Mouse (Mus musculus) kidney, adult 9 months (tissue): ENCODE measurements around the gene Dffa.

Experiments
- DNase-seq: peaks from one replicate; pipeline ENCODE4 v3.0.0; 2022

The Dffa gene

DNA sequence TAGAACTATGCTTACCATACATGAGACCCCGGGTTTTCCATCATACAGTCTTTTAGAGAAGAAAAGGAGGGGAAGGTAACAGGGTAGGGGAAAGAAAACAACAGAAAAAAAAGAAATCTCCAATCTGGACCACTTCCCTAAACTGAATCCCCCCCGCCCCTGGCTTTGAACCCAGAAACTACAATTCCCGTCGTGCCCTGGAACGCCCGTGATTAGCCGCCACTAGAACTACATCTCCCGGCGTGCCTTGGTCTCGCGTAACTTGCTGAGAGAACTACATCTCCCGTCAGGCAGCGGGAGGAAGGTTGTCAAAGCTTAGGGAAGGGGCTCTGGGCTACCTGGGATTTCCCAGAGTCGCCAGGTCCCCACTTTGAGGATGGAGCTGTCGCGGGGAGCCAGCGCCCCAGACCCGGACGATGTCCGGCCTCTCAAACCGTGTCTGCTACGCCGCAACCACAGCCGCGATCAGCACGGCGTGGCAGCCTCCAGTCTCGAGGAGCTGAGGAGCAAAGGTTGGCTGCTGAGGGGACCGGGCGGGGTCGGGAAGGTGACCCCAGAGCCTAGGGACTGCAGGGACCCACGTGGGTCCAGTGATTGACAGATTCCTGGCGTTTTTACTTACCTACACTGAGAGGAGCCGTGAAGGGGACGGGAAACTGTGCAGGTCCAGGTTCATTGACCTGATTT is at the start of gene Dffa:
TSS of gene Dffa (plus strand) at position 272 of the 687 bp plus-strand sequence.
- DNase-seq = peak; percentile 95

DNA sequence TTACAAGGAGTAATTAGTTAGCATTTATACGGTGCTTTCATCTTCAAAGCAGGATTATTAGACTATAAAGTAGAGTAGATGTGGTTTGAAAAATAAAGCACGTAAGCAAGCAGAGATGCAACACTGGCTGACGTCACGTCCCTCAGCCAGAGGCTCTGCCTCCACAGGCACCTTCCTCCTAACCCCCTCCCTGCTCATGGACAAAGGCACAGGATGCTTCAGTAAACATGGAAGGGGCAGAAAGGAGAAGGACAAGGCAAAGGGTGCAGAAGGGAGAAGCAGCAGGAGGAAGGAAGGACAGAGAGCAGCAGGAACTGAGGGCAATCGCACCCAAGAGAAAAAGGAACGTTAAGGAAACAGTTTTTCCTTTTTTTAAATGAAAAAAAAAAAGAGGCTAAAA is 48.1 kb upstream of the Dffa start:
- DNase-seq = no peak

DNA sequence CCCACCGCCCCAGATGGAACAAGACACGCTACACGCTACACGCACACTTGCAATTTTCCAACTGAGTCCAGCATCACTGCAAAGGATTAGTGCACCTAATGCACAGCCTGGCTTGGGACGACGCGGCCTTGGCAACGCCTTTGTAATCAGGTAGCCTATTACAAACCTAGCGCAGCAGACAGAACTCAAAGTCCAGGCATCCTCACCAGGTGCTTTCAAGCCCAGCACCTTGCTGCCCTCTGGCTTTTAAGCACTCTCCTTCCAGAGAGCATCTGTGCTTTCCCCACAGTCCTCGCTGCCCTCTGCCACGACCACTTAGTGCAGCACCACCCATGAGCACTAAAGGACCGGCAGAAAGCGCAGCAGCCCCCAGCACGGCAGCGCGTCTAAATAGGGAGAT is 47.0 kb upstream of the Dffa start:
- DNase-seq = no peak

DNA sequence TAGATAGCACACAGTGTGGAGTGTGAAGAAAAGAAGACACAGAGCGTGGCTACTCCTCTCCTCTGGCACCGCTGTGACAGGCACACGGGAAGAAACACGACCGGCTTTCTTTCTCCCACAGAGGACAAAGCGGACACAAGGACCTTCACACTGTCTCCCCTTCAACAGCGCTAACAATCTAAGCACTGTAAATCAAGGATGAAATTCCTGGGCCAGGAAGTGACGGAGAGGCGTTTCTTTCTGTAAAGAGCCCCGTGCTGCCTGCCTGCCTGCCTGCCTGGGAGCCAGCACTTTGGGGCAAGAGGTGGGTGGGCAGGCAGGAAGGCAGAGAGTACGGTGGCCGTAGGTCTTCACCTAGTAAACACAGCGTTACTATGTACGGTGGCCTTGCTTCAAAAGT is 46.5 kb upstream of the Dffa start:
- no peak for DNase-seq

DNA sequence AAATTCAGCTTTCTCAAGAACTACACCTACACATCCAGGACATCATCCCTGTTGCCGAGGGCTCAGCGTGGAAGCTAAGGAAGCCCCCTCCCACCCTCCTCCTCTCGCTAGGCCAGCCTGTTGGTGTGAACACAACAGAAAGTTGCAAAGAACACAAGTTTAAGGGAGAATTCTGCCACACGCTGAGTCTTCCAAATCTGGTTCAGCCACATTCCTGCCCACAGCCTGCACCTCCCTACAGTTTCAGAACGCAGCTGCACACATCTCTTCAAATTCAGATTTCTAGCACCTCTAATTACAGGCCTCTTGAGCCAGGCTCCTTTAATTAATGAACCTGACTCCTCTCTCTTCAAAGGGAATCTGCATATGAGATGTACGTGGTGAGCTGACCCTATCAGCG is 45.6 kb upstream of the Dffa start:
- no peak for DNase-seq

DNA sequence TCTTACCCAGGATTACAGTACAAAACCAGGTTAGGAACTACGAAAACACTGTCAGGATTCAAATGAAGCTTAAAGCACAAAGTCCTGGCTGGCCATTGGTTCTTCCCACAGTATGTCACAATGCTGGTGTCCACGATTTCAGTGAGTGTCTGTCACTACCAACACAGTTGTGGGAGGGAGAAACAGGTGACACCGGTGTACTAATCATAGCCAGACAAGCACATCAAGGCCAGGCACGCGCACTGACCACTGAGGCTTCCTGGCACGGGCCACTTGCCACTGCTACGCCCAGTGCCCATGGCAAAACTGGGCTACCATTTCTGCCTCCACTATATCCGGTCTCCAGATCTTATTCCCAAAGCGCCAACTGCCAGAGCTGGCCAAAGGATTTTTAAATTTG is 44.2 kb upstream of the Dffa start:
- no peak for DNase-seq

DNA sequence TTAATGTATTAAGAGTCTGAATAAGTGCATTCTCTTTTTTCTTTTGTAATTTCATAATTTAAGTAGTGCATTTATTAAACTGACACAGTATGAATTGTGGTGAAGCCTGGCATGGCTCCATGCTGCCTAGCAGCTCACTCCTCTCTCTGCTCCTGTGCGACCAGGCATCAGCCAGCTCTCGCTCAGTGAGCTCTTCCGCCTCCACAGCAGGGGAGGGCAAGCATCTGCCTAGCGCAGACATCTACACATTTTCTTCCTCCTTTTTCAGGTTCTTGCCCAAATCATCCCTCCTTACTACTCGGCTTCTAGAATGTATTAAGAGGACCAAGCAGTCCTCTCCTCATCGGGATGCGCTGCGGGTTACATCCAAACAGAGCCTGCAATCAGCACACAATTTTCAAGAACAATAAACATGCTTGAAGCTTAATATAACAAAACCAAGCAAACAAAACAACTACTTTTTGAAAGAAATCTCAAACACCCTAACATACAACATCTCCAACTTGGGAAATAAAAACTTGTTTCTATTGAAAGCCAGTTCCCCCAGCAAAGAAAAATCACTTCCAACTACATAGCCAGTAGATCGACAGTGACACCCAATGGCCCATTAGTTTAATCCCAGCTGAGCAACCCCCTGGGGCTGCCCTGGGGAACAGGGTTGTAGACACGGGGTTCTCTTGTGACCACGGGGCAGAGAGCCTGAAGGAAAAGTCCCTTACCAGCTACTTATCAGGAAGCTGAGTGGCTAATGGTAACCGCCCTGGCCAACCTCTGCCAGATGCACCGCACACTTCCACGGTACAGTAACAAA is 43.1 kb upstream of the Dffa start:
- DNase-seq = no peak

DNA sequence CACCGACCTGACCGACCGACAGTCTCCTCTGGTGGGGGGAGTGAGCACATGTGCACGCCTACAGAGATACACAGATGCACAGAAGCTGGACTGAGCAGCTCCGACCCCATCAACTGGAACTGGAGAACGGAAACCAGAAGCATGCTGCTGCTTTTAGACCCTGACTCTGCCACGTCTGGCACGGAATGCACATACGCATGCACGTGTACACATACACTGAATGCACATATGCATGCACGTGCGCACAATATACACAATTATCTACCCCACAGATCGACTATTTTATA is 42.6 kb upstream of the Dffa start:
- no peak for DNase-seq

DNA sequence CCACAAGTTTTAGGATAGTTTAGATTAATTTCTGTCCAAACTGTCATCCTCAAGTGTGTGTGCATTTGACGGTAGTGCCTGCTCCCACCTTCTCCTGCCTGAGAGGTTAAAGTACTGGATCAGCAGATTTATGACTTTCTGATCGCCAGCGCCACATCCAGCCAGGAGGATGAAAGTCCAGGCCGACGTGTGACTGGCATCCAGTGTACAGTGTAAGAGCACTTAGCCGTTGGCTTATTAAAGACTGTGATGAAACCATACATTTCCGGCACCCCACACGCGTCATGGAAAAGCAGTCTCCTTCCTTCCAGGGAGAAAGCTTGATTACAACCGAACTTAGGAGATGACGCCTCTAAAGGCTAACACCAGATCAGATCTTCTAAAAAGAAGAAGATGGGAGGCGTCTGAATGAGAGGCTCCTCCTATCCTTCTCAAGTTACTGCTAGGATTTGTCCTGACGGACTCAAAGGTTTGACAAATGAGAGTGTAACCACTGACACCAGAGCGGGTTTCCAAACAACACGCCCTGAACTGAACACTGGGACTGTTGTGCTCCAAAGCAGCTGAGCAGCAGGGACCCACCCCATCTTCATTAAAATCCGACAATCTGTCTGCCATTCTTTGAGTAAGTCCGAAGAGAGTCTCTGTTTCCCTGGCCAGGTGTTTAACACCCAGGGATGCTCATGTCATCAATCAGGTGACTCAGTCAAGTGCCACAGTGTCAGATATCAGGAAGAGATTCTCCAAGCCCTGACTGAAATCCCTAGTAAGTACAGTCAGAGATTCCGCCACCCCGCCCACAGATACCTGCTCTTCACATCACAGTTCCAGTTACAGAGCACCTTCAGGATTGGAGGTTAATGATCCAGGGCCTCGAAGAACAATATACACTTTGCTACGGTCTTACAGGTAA is 41.3 kb upstream of the Dffa start:
- no peak for DNase-seq

DNA sequence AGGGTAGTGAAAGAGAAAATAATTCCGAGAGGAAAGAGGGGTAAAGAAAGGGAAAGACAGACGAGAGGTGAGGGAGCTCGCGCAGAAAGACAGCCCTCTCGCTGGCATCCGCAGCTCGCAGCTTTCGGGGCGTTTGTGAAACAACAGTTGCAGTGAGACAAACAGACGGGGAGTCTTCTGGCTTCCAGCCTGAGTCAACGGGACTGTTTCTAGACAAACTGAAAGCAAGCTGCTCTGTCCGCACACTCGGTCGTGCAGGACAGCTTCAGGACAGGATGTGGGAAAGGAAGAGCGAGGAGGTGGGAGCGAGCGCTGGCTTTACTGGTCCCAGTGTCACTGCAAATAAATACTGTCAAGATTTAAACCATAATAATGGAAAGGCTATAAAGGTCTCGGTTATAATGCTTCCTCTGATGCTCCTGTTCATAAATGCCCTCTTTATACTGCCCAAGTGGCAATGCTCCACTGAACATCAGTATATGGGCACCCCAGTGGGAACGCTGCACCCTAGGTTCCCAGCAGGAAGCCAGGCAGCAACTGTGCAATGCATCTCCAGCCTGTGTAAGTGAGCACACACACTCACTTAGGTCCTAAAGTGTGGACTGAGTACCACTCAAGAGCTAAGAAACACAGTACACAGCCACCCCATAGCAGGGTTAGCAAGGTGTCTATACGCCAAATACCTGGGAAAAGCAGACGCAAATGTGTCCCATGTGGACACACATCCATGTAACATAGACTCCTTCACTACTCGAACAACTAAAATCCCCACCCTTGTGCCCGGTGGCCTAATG is 39.7 kb upstream of the Dffa start:
- no peak for DNase-seq

DNA sequence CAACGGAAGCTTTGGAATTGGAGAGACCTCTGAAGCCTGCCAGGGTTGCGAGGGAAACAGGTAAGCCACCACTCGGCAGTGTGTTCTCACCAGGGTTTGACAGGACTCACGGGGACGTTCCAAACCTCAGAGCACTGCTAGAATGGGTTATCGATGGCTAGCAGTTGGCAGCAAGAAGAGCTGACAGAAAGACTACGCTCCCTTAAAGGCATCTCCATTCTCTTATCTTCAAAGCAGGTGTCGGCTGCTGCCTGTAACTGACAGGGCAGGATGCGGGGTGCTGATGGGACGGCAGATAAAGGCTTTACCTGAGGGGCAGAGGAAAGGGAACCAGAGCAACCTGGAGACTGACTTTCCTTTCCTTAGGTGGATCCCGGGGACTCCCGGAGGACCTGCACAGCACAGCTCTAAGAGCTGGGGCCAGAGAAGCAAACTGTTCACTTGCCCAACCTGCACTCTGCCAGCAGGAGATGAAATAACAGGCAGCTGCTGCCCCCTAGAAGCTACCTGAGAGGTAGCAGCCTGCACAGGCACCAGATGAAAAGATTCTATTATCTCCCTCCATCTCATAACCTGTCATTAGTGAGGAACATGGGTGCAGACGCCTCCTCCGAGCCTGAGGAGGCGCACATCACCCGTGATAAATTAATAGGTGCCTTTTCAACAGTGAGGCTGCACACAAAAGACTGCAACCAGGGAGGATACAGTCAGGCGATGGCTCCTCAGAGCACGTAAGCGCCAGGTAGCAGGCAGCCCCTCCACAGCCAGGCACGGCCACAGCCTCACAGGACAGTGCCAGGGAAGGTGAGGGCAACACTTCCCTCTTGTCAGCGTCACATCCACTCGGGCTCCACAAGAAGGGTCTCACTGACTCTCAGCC is 37.0 kb upstream of the Dffa start:
- no peak for DNase-seq

DNA sequence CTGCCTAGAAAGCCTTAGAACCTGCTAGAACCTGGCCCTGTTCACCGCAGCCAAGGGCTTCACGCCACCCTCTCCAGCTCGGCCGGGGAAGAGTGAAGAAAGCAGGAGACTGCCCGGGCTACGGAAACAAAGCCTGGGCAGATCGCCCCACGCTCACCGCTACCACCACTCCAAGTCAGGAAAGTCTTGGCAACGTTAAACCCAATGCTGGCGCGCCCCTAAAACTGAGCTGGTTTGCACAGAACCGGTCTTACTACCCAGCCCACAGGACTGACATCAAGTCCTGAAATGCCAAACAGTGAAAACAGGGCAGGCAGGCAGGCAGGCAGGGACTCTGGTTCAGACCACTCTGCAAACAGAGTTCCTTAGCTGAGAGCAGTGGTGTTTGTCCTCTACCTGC is 28.9 kb upstream of the Dffa start:
- DNase-seq = no peak

DNA sequence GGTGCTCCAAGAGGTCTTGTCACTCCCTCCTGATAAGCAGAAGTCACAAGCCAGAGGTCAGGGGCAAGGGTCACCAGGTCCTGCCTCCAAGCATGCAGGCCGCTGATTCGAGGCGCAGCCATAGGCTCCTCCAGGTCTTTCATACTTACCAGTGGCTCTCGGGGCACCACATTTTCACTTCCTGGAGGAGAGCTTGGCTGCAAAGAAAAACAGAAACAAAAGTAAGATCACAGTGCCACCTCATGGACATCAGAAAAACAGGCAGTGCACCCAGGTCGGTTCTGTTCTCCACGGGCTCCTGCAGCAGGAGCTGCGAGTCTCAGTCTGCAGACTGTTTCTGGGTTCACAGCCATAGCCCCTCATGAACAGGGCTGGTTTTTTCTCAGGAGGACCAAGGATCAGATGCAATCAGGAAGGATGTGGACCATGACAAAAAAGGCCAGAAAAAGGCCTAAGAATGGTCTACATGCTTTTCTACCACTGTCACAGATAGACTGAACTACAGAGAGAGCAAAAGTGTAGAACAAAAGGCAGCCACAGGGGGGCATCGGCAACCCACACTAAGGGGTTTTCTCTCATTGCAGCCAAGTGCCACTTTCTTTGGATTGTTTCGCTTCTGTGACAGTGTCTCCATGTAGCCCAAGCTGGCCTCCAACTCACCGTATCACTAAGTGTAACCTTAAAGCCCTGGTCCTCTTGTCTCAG is 27.9 kb upstream of the Dffa start:
- peak; percentile 82 for DNase-seq

DNA sequence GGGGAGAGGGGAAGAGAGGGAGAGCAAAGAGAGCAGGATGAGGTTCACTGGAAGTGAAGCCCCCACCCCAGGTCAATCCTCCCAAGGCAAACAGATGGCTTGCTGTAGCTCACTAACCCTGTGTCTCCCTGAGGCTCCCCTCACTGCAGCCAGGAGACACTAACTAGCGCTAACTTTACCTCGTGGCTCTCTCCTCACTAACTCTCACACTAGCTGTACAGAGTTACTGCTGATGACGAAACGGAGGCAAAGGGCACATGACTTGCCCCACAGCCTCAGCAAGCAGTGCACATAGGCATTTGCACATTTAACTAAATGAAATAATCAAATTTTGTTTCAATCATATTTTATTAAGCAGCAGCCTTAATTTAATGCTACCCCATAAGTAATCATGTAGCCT is 25.7 kb upstream of the Dffa start:
- peak; percentile 54 for DNase-seq

DNA sequence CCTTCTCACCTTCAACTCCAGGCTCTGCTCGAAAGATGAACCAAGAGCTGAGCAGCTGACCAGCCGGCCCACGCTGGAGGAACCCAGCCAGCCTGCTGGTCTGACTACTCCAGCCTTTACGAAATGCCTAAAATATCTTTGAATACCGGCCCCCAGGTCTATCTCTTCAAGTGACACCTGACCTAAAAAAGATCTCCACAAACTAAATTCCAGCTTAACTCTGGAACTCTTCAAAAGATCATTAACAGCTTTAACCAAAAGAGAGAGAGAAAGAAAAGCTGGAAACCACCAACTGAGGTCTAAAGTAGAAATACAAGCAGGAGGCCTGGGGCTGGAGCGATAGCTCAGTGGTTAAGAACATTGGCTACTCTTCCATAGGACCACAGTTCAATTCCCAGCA is 24.3 kb upstream of the Dffa start:
- peak; percentile 59 for DNase-seq

DNA sequence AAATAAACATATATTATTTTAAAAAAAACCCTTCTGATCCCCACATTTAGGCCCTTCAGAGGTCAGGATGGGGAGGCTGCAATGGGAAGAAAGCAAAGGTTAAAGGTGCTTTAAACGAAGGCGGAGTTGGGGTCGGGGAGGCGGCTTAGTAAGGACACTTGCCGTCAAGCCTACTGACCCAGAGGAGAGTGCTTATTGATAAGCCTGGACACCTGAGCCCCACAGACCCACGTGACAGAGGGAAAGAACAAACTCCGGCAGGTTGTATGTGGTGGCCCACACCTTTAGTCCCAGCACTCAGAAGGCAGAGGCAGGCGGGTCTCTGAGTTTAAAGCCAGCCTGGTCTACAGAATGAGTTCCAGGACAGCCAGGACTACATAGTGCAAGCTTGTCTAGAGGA is 23.8 kb upstream of the Dffa start:
- DNase-seq = no peak

DNA sequence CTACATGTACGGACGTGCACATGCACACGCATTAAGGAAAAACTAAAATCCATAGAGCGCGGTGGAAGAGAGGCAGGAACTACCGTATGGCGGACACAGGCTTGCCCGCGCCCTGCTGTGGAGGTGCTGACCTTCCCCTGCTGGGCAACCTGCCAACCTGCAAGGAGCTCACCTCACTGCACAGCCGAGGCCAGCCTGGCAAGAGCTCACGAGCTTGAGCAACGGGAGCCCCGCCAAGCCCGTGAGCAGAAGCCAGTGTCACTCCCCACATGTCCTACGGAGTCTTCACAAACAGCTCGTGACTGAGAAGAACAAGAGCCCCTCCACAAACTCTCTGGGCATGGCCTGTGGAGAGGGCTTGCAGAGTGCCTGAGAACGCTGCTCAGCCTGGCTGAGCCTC is 22.4 kb upstream of the Dffa start:
- peak; percentile 94 for DNase-seq

DNA sequence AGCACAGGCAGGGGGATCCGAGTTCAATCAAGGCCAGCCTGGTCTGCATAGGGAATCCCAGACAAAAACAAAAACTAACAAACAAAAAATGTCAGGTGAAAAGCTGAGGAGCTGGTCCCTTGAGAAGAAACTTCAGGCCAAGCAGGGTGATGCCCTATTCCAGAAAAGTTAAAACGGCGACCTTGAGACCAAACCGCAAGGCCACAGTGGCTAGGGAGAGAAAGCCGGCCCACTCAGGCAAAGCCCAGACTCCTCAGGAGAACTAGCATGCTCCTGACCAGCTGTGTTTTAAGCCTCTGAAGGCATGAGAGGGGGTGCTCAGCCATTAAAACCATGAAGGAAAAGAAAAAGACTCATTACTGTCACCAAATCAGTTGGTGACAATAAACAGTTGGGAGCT is 18.6 kb upstream of the Dffa start:
- no peak for DNase-seq

DNA sequence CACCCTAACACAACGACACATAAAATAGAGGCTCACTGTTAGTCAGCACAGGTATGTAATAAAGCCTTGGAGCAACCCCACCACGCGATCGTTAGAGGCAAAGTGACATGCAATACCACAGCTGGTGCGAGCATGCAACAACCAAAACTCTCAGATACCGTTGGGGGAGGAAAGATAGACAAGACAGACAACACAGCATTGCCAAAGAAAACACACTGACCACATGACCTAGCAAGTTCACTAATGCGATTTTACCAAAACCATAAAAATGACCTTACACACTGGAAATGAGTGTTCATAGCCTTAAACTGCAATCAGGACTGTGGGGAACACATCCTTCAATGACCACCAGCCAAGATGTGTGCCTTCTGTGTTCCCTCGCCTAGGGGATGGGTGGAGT is 12.6 kb upstream of the Dffa start:
- DNase-seq = no peak

DNA sequence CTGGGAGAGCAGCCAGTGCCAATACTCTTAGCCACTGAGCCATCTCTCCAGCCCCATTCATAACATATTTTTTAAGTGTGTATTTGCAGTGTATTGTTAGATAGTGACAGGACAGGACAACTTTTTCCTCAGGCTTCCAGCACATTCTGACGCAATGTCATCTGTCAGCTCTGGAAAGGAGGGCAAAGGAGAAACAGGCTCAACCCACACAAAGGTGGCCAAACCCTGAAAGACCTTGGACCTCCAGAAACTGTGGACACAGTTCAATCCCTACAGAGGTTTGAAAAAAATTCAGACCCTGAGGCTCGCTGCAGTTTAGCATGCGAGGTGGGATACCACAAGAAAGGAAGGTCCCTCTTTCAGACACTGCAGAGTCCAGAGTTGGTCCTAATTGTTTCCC is 6.0 kb upstream of the Dffa start:
- peak; percentile 56 for DNase-seq

DNA sequence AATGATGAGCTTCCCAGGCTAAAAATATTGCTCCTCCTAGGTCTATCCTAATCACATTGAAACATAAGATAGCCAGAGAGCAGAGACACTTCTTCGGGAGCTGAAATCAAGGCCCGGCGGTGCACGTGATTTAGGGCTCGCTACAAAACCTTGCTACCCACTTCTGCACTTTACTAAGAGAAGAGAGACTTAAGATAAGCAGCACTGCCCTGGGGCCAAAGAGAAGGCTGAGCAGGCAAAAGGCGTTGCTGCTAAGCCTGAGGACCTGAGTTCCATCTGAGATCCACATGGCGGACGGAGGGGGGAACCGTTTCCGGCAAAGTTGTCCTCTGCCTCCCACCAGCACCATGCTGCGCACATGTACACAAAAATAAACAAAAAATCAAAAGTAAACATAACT is 5.4 kb upstream of the Dffa start:
- DNase-seq = no peak
